Mouse (Mus musculus) layer of hippocampus, adult 9-11 months (tissue): ENCODE measurements around the gene Ergic2.

Source experiments
- DNase-seq: peaks from one replicate; pipeline ENCODE4 v3.0.0; 2022

The Ergic2 gene

GRCm38 (mm10) chr6:148211897-148212680 lies at the start of gene Ergic2:
TSS of gene Ergic2 (minus strand) at chr6:148212374.
- DNase-seq: peak; percentile 99

GRCm38 (mm10) chr6:148260729-148261101 lies 48.5 kb upstream of the Ergic2 start:
- DNase-seq: no peak

- no peak for DNase-seq
Measured at GRCm38 (mm10) chr6:148259979-148260728, 48.0 kb upstream of the Ergic2 start.

GRCm38 (mm10) chr6:148259074-148259473 lies 46.9 kb upstream of the Ergic2 start:
- DNase-seq: no peak

GRCm38 (mm10) chr6:148257805-148258204 lies 45.6 kb upstream of the Ergic2 start:
- no peak for DNase-seq

- DNase-seq: no peak
Measured at GRCm38 (mm10) chr6:148256109-148256508, 43.9 kb upstream of the Ergic2 start.

GRCm38 (mm10) chr6:148255395-148256053 lies 43.4 kb upstream of the Ergic2 start:
- no peak for DNase-seq

- no peak for DNase-seq
Measured at GRCm38 (mm10) chr6:148249221-148249620, 37.0 kb upstream of the Ergic2 start.

GRCm38 (mm10) chr6:148248625-148249024 lies 36.5 kb upstream of the Ergic2 start:
- DNase-seq: peak; percentile 26

GRCm38 (mm10) chr6:148246544-148246943 lies 34.4 kb upstream of the Ergic2 start:
- DNase-seq: no peak

GRCm38 (mm10) chr6:148244836-148245235 lies 32.7 kb upstream of the Ergic2 start:
- no peak for DNase-seq

- DNase-seq: no peak
Measured at GRCm38 (mm10) chr6:148242304-148242703, 30.1 kb upstream of the Ergic2 start.

- no peak for DNase-seq
Measured at GRCm38 (mm10) chr6:148241685-148242084, 29.5 kb upstream of the Ergic2 start.

- no peak for DNase-seq
Measured at GRCm38 (mm10) chr6:148239311-148239710, 27.1 kb upstream of the Ergic2 start.

- no peak for DNase-seq
Measured at GRCm38 (mm10) chr6:148237453-148237852, 25.3 kb upstream of the Ergic2 start.

GRCm38 (mm10) chr6:148234105-148234828 lies 22.1 kb upstream of the Ergic2 start:
- DNase-seq: no peak

- no peak for DNase-seq
Measured at GRCm38 (mm10) chr6:148227542-148227941, 15.4 kb upstream of the Ergic2 start.

GRCm38 (mm10) chr6:148222686-148223085 lies 10.5 kb upstream of the Ergic2 start:
- no peak for DNase-seq

- DNase-seq: no peak
Measured at GRCm38 (mm10) chr6:148218235-148219076, 6.3 kb upstream of the Ergic2 start.

GRCm38 (mm10) chr6:148216752-148217151 lies 4.6 kb upstream of the Ergic2 start:
- DNase-seq: no peak

- peak; percentile 38 for DNase-seq
Measured at GRCm38 (mm10) chr6:148214765-148215164, 2.6 kb upstream of the Ergic2 start.

- DNase-seq: peak; percentile 13
Measured at GRCm38 (mm10) chr6:148211391-148211876, 740 bp downstream of the Ergic2 start.
